Mouse (Mus musculus) MEL (cell line): ENCODE measurements around the gene Fam168b.

Source experiments
- GATA1 ChIP-seq: IDR thresholded peaks from 2 replicates; pipeline ENCODE4 v1.6.1; 2011; ENCODE audit warnings: low read depth, low read length, improper control_type of control experiment
- SIN3A ChIP-seq: IDR thresholded peaks from 2 replicates; pipeline ENCODE4 v1.6.1; 2012; ENCODE audit warnings: low read length, improper control_type of control experiment, inconsistent platforms

DNA sequence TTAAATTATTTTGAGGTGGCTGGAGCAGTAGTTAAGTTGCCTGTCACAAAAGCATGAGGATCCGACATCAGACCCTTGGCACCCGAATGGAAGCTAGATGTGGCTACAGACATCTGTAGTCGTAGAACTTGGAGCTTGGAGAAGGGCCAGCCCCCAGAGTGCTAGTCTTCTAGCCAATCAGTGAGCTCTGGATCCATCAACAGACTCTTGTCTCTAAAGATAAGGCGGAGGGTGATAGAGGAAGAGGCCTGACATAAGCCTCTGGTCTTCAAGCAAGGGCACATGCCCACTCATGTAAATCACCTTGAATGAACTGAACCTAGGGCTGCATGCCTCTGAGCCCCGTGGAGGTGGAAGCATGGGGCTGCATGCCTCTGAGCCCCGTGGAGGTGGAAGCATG is 36.7 kb upstream of the Fam168b start:
- TF ChIP-seq SIN3A, result no peak
- 0 out of 2 replicates have a peak, but pooled peaks have one; percentile 9 for TF ChIP-seq GATA1
